Mouse (Mus musculus): ENCODE data around the gene Rab11a. TPM values are rescaled to one million over a fixed set of nuclear protein-coding genes. Genes with fewer than 3 reads are reported as not detected.
A peak's percentile ranks its signal among the peaks of the same experiment; 100 is the strongest.
"Not testable (repeated sequence)": the region's sequence is repeated elsewhere in the genome, so short reads cannot be mapped to it uniquely, and the experiment has no call there.

The Rab11a gene
- polyA plus RNA-seq, 1 experiment from 2014 or later: 408 TPM

DNA sequence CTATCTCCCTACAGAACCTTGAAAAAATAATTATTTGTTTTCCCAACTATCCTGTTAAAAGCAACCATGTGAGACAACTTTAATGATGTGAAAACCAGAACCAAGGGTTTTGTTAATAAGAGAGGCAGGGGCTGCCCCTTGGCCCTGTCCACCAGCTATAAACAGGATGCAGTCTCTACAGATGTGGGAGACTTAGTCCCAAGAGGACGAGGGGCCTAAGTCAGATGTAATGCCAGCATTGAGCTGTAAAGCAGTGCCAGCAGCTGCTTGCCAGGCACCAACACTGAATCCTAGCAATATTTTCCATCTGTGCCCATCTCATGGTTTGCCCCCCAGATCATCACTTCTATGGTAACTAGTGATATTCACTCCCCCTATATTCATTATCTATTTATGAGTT is 4.9 kb upstream of the Rab11a start:
- H3K36me3 ChIP-seq (ENCODE audit: control insufficient read depth, insufficient read depth, low read length): no peaks in the 10 kb centered on the region
- no peaks in the 10 kb centered on the region for H3K4me1 ChIP-seq (ENCODE audit: control insufficient read depth in 2 of 2, insufficient read depth in 2 of 2, low read length in 2 of 2)
- H3K4me2 ChIP-seq (ENCODE audit: low read length): no peak overlapping the region
- no peaks in the 10 kb centered on the region for H3K27me3 ChIP-seq (ENCODE audit: control insufficient read depth, insufficient read depth, low read length)
- H3K9me3 ChIP-seq (ENCODE audit: control insufficient read depth, low read length): no peaks in the 10 kb centered on the region
- no peak overlapping the region for H3K9ac ChIP-seq (ENCODE audit: low read length)
- no peak for ATAC-seq (ENCODE audit: insufficient number of reproducible peaks, insufficient read depth, low FRiP score, low read depth)
- no peak overlapping the region for H3K4me3 ChIP-seq (ENCODE audit: control insufficient read depth in 1 of 2, insufficient read depth in 1 of 2, low read depth in 1 of 2, low read length in 2 of 2)
- no peak overlapping the region for H3K27ac ChIP-seq (replicated peaks in 1 of 2; ENCODE audit: control insufficient read depth in 1 of 2, insufficient read depth in 1 of 2, low read depth in 2 of 2, low read length in 2 of 2)
- 67% methylated on average over 1 of the region's 1 CpGs for WGBS

DNA sequence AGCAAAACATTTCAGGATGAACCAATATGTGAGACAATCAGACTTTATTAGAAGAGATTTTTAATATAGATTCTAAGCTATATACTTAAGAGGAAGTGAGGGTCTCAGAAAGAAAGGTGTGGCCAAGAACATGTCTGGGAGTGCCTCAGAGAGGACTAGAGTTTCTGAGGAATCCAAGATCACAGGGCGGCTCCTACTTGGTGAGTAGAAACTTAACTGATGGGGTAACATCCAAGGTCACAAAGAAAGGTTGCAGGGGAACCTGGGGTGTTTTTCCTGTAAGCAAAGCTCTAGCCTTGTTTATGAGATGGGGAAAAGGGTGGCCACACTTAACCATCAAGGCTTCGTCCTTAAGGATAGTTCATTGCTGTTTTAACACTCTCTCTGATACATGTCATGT is 1.4 kb upstream of the Rab11a start:
- H3K4me3 ChIP-seq (ENCODE audit: control insufficient read depth in 1 of 2, insufficient read depth in 1 of 2, low read depth in 1 of 2, low read length in 2 of 2): no peak overlapping the region
- H3K36me3 ChIP-seq (ENCODE audit: control insufficient read depth, insufficient read depth, low read length): 0 out of 2 replicates have a peak, but pooled peaks cover 3% of the 10 kb centered on the region
- no peaks in the 10 kb centered on the region for H3K9me3 ChIP-seq (ENCODE audit: control insufficient read depth, low read length)
- no peak overlapping the region for H3K27ac ChIP-seq (replicated peaks in 1 of 2; ENCODE audit: control insufficient read depth in 1 of 2, insufficient read depth in 1 of 2, low read depth in 2 of 2, low read length in 2 of 2)
- WGBS: 80% methylated on average over 2 of the region's 2 CpGs
- no peaks in the 10 kb centered on the region for H3K27me3 ChIP-seq (ENCODE audit: control insufficient read depth, insufficient read depth, low read length)
- no peak for ATAC-seq (ENCODE audit: insufficient number of reproducible peaks, insufficient read depth, low FRiP score, low read depth)
- no peak overlapping the region for H3K4me2 ChIP-seq (ENCODE audit: low read length)
- peaks cover 3 to 8% of the 10 kb centered on the region in 2 experiments for H3K4me1 ChIP-seq (ENCODE audit: control insufficient read depth in 2 of 2, insufficient read depth in 2 of 2, low read length in 2 of 2)
- H3K9ac ChIP-seq (ENCODE audit: low read length): no peak overlapping the region

DNA sequence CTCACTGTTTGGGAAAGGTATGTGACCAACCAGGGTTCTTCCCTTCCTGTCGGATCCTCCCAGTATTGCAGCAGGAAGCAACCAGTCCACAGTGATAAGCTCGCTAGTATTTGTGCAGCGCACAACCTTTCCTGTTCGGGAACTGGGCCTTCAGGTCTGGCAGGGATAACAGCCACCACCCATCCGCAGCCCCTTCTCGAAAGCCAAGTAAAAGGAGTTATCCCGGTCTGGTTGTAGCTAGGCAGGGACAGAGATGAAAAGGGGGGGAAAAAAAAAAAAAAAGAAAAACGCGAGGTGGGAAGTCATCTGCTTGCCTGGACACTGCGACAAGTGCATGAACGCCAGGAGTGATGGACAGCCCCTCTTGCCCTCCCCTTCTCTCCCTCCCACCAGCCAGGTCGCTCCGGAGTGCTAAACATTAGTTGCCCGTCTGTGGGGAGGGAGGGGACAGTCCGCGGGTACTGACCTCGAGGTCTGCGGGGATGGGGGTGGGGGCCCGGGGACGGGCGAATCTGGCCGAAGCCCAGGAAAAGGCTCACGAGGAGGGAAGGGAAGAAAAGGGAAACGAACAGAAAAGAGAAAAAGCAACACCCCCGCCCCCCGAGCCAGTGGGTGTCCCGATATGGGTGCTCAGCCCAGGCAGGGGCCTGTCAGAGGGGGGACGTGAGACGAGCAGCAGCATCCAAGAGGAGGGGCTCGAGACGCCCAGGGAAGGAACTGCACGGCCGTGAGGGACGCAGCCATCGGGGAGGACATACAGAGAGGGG is 736 bp downstream of the Rab11a start:
- Histone ChIP-seq H3K27ac (replicated peaks in 1 of 2; ENCODE audit: control insufficient read depth in 1 of 2, insufficient read depth in 1 of 2, low read depth in 2 of 2, low read length in 2 of 2) (peak overlapping the region; percentile 94 to 96), H3K36me3 (ENCODE audit: control insufficient read depth, insufficient read depth, low read length) (0 out of 2 replicates have a peak, but pooled peaks cover 3% of the 10 kb centered on the region), H3K4me2 (ENCODE audit: low read length) (peak overlapping the region; percentile 66), H3K4me3 (ENCODE audit: control insufficient read depth in 1 of 2, insufficient read depth in 1 of 2, low read depth in 1 of 2, low read length in 2 of 2) (peak overlapping the region; percentile 93 to 94), H3K4me1 (ENCODE audit: control insufficient read depth in 2 of 2, insufficient read depth in 2 of 2, low read length in 2 of 2) (peaks cover 3 to 11% of the 10 kb centered on the region in 2 experiments), H3K9me3 (ENCODE audit: control insufficient read depth, low read length) (no peaks in the 10 kb centered on the region), H3K27me3 (ENCODE audit: control insufficient read depth, insufficient read depth, low read length) (no peaks in the 10 kb centered on the region), H3K9ac (ENCODE audit: low read length) (peak overlapping the region; percentile 91)
- under 1% methylated on average over 32 of the region's 35 CpGs for WGBS
- peak; percentile 63 for ATAC-seq (ENCODE audit: insufficient number of reproducible peaks, insufficient read depth, low FRiP score, low read depth)

DNA sequence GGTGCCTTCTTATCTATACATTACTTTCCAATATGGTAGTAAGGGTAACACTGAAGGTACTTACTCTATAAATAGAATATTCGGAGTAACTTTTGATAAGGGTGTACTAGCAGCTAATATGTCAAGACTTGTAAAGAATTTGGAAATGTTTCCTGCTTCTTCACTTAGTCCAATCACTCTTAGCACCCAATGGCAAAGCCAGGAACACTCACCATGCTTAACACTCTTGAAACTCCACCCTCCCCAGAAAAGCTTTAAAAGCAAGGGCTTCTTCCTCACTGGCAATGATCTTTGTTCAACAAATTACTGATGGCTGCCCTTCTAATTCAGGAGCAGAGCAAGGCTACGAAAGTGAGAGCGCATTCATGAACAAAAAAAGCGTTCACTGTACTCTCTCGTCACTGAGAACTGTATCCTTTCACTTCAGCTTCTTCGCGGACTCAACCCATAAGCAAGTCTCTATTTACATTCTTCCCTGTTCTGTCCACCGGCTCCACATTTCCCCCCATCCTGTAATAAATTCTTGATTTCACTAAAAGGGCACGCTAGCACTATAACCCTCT is 1.4 kb downstream of the Rab11a start:
- H3K36me3 ChIP-seq (ENCODE audit: control insufficient read depth, insufficient read depth, low read length): 0 out of 2 replicates have a peak, but pooled peaks cover 3% of the 10 kb centered on the region
- WGBS: 2% methylated on average over 9 of the region's 9 CpGs
- no peaks in the 10 kb centered on the region for H3K9me3 ChIP-seq (ENCODE audit: control insufficient read depth, low read length)

DNA sequence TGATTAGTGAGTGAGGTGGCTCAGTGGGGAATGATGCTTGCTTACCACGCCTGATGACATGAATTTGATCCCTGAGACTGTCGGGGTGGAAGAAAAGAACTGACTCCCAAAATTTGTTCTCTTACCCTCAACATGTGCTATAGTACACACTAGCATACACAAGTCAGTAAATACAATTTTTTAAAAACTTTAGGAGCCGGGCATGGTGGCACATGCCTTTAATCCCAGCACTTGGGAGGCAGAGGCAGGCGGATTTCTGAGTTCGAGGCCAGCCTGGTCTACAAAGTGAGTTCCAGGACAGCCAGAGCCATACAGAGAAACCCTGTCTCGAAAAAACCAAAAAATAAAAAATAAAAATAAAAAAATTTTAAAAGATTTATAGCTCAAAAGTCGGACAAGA is 2.6 kb downstream of the Rab11a start:
- H3K27me3 ChIP-seq (ENCODE audit: control insufficient read depth, insufficient read depth, low read length); ATAC-seq (ENCODE audit: insufficient number of reproducible peaks, insufficient read depth, low FRiP score, low read depth); H3K9ac ChIP-seq (ENCODE audit: low read length); H3K4me3 ChIP-seq (ENCODE audit: control insufficient read depth in 1 of 2, insufficient read depth in 1 of 2, low read depth in 1 of 2, low read length in 2 of 2); H3K27ac ChIP-seq (replicated peaks in 1 of 2; ENCODE audit: control insufficient read depth in 1 of 2, insufficient read depth in 1 of 2, low read depth in 2 of 2, low read length in 2 of 2); H3K36me3 ChIP-seq (ENCODE audit: control insufficient read depth, insufficient read depth, low read length); H3K9me3 ChIP-seq (ENCODE audit: control insufficient read depth, low read length): not testable (repeated sequence)
- H3K4me1 ChIP-seq (ENCODE audit: control insufficient read depth in 2 of 2, insufficient read depth in 2 of 2, low read length in 2 of 2): peaks cover 5 to 18% of the 10 kb centered on the region in 2 experiments
- H3K4me2 ChIP-seq (ENCODE audit: low read length): peak overlapping the region; percentile 33; the same call in 1 of the 2 replicates
- 89% methylated on average over 6 of the region's 7 CpGs for WGBS

More for the DNA sequence above, 1.4 kb downstream of the Rab11a start:
- Histone ChIP-seq H3K4me3 (ENCODE audit: control insufficient read depth in 1 of 2, insufficient read depth in 1 of 2, low read depth in 1 of 2, low read length in 2 of 2) (peak overlapping the region; percentile 93 to 94), H3K4me1 (ENCODE audit: control insufficient read depth in 2 of 2, insufficient read depth in 2 of 2, low read length in 2 of 2) (peaks cover 5 to 15% of the 10 kb centered on the region in 2 experiments), H3K4me2 (ENCODE audit: low read length) (peak overlapping the region; percentile 66), H3K9ac (ENCODE audit: low read length) (peak overlapping the region; percentile 91), H3K27ac (replicated peaks in 1 of 2; ENCODE audit: control insufficient read depth in 1 of 2, insufficient read depth in 1 of 2, low read depth in 2 of 2, low read length in 2 of 2) (peak overlapping the region; percentile 94 to 96), H3K27me3 (ENCODE audit: control insufficient read depth, insufficient read depth, low read length) (no peaks in the 10 kb centered on the region)
- no peak for ATAC-seq (ENCODE audit: insufficient number of reproducible peaks, insufficient read depth, low FRiP score, low read depth)

DNA sequence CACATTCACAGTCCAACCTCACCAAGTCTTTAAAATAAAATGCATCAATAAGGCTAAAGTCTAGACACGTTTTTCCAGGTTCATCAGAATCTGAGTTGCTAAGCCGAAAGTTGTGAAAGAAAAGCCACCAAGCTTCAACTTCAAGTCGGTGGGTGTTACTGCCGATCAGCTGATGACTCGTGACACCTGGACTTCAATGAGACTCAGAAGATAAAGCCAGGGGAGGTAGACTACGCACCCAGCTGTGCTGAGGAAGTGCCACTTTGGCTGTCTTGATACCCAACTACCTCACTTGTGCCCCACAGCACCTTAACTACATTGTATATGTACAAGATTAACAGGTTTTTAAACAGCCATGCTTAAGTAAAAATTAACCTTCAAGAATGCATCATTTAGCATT is 3.4 kb downstream of the Rab11a start:
- ATAC-seq (ENCODE audit: insufficient number of reproducible peaks, insufficient read depth, low FRiP score, low read depth): no peak
- peak overlapping the region; percentile 34; the same call in 1 of the 2 replicates for H3K9ac ChIP-seq (ENCODE audit: low read length)
- H3K27ac ChIP-seq (replicated peaks in 1 of 2; ENCODE audit: control insufficient read depth in 1 of 2, insufficient read depth in 1 of 2, low read depth in 2 of 2, low read length in 2 of 2): no peak overlapping the region
- H3K4me3 ChIP-seq (ENCODE audit: control insufficient read depth in 1 of 2, insufficient read depth in 1 of 2, low read depth in 1 of 2, low read length in 2 of 2): no peak overlapping the region
- no peaks in the 10 kb centered on the region for H3K27me3 ChIP-seq (ENCODE audit: control insufficient read depth, insufficient read depth, low read length)
- peaks cover 5 to 18% of the 10 kb centered on the region in 2 experiments for H3K4me1 ChIP-seq (ENCODE audit: control insufficient read depth in 2 of 2, insufficient read depth in 2 of 2, low read length in 2 of 2)
- WGBS: 42% methylated on average over 6 of the region's 6 CpGs
- 0 out of 2 replicates have a peak, but pooled peaks cover 3% of the 10 kb centered on the region for H3K36me3 ChIP-seq (ENCODE audit: control insufficient read depth, insufficient read depth, low read length)
- peak overlapping the region; percentile 33 for H3K4me2 ChIP-seq (ENCODE audit: low read length)
- no peaks in the 10 kb centered on the region for H3K9me3 ChIP-seq (ENCODE audit: control insufficient read depth, low read length)

DNA sequence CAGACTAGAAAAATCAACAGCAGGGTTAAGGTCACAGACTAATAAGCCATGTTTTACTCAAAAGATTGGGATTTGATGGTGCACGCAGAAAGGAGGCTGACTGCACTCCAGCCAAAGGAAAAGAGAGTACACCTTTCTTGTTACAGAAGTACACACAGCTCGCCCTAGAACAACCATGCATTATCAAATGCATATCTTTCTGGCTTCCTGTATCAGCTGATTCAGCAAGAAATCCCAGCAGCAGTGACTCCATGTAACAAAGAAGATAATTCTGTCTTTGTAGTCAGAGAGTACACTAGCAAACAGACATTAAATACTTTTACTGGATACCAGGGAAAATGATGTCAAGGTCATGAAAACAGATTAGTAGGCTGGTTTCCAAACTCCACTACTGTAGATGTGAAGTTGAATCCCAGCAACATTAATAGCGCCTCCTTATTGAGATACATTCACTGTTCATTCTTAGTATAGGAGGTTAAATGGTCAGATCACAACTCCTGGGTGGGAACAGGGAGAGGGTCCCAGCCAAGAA is 6.5 kb downstream of the Rab11a start:
- Histone ChIP-seq H3K9ac (ENCODE audit: low read length) (no peak overlapping the region), H3K4me1 (ENCODE audit: control insufficient read depth in 2 of 2, insufficient read depth in 2 of 2, low read length in 2 of 2) (peaks cover 5 to 18% of the 10 kb centered on the region in 2 experiments), H3K9me3 (ENCODE audit: control insufficient read depth, low read length) (no peaks in the 10 kb centered on the region), H3K27me3 (ENCODE audit: control insufficient read depth, insufficient read depth, low read length) (no peaks in the 10 kb centered on the region), H3K4me2 (ENCODE audit: low read length) (no peak overlapping the region), H3K27ac (replicated peaks in 1 of 2; ENCODE audit: control insufficient read depth in 1 of 2, insufficient read depth in 1 of 2, low read depth in 2 of 2, low read length in 2 of 2) (peak overlapping the region in 1 of 2 experiments; percentile 10; a peak in 1 of 4 replicates), H3K4me3 (ENCODE audit: control insufficient read depth in 1 of 2, insufficient read depth in 1 of 2, low read depth in 1 of 2, low read length in 2 of 2) (no peak overlapping the region), H3K36me3 (ENCODE audit: control insufficient read depth, insufficient read depth, low read length) (peaks cover 26% of the 10 kb centered on the region)
- WGBS: 61% methylated on average over 3 of the region's 3 CpGs
- no peak for ATAC-seq (ENCODE audit: insufficient number of reproducible peaks, insufficient read depth, low FRiP score, low read depth)
